Mouse (Mus musculus) bone marrow, adult 2 months (tissue): Measurements from ENCODE around the gene Slc2a4.

Source experiments
- CTCF ChIP-seq: fragments of 200-500 bp; IDR thresholded peaks from 2 replicates; pipeline ENCODE4 v1.5.1; 2011; ENCODE audit warnings: low read length, control low read depth; ENCODE audit not compliant: control insufficient read depth, insufficient read depth
- POLR2A ChIP-seq: fragments of 200-500 bp; IDR thresholded peaks from 2 replicates; pipeline ENCODE4 v1.6.1; 2011; ENCODE audit warnings: low read depth, mild to moderate bottlenecking, control low read depth, low read length, borderline replicate concordance; ENCODE audit not compliant: control insufficient read depth

DNA sequence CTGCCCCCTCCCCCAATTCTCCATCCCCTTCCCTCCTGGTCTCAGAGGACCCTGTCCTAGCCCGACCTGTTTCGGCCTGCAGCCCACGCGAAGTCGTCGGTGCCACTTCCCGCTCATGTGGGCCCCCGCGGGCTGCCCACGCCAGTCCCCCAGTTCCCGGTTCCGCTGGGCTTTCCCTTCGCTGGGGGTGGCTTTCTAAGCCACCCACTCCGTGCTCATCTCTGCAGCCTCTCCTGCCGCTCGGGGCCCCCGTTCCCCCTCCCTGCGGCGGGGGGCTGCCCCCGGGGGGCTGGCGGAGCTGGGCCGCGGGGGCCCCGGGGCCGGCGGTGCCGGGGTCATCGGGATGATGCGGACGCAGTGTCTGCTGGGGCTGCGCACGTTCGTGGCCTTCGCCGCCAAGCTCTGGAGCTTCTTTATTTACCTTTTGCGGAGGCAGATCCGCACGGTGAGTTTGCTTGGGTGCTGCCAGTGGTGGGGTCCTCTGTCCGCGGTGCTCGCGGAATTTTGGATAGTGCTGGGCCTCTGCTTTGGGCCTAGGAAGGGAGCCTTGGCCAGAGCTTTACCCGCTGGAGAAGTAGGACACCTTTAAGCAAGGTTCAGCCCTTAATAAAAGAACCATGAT, 33.3 kb upstream of the Slc2a4 start, which contains the start of gene Ctdnep1:
- TF ChIP-seq POLR2A (no peak), CTCF (no peak)
